Mouse (Mus musculus): ENCODE data around the gene Nlrp3. TPM values are rescaled to one million over a fixed set of nuclear protein-coding genes. Genes with fewer than 3 reads are reported as not detected.

The Nlrp3 gene
- polyA plus RNA-seq (2015; fragmentation: Illumina TruSeq; extraction: RNeasy Lipid Tissue Mini Kit (QIAGEN cat#74804); ENCODE audit: insufficient read depth, low read depth, low replicate concordance) = not detected

GRCm38 (mm10) chr11:59541324-59541723, at the start of gene Nlrp3:
TSS of gene Nlrp3 (plus strand) at chr11:59541568.

GRCm38 (mm10) chr11:59526472-59527080, 14.8 kb upstream of the Nlrp3 start, which contains the start of gene Zkscan17:
TSS of gene Zkscan17 (minus strand) at chr11:59526751.

GRCm38 (mm10) chr11:59576135-59576534, 34.8 kb downstream of the Nlrp3 start, which contains the start of gene Olfr222:
TSS of gene Olfr222 (minus strand) at chr11:59576235.

GRCm38 (mm10) chr11:59593189-59593588, 51.8 kb downstream of the Nlrp3 start, which contains the start of gene Olfr223:
TSS of gene Olfr223 (minus strand) at chr11:59593289.

Other genes starting within 250 kb of the Nlrp3 start
- 1.6 TPM for gene Wnt9a, start 234.6 kb upstream of the Nlrp3 start, polyA plus RNA-seq (2015; fragmentation: Illumina TruSeq; extraction: RNeasy Lipid Tissue Mini Kit (QIAGEN cat#74804); ENCODE audit: insufficient read depth, low read depth, low replicate concordance)
- not detected for gene Prss38, start 165.9 kb upstream of the Nlrp3 start, polyA plus RNA-seq (2015; fragmentation: Illumina TruSeq; extraction: RNeasy Lipid Tissue Mini Kit (QIAGEN cat#74804); ENCODE audit: insufficient read depth, low read depth, low replicate concordance)
- gene Jmjd4, start 91.5 kb upstream of the Nlrp3 start, polyA plus RNA-seq (2015; fragmentation: Illumina TruSeq; extraction: RNeasy Lipid Tissue Mini Kit (QIAGEN cat#74804); ENCODE audit: insufficient read depth, low read depth, low replicate concordance) = 2.0 TPM
- 9.4 TPM for gene Snap47, start 90.4 kb upstream of the Nlrp3 start, polyA plus RNA-seq (2015; fragmentation: Illumina TruSeq; extraction: RNeasy Lipid Tissue Mini Kit (QIAGEN cat#74804); ENCODE audit: insufficient read depth, low read depth, low replicate concordance)
- 1.4 TPM for gene Zfp867, start 69.1 kb upstream of the Nlrp3 start, polyA plus RNA-seq (2015; fragmentation: Illumina TruSeq; extraction: RNeasy Lipid Tissue Mini Kit (QIAGEN cat#74804); ENCODE audit: insufficient read depth, low read depth, low replicate concordance)
- gene Zkscan17, start 14.8 kb upstream of the Nlrp3 start, polyA plus RNA-seq (2015; fragmentation: Illumina TruSeq; extraction: RNeasy Lipid Tissue Mini Kit (QIAGEN cat#74804); ENCODE audit: insufficient read depth, low read depth, low replicate concordance) = 2.8 TPM
- not detected for gene Olfr222, start 34.7 kb downstream of the Nlrp3 start, polyA plus RNA-seq (2015; fragmentation: Illumina TruSeq; extraction: RNeasy Lipid Tissue Mini Kit (QIAGEN cat#74804); ENCODE audit: insufficient read depth, low read depth, low replicate concordance)
- gene Olfr223, start 51.7 kb downstream of the Nlrp3 start, polyA plus RNA-seq (2015; fragmentation: Illumina TruSeq; extraction: RNeasy Lipid Tissue Mini Kit (QIAGEN cat#74804); ENCODE audit: insufficient read depth, low read depth, low replicate concordance) = not detected
- gene Mprip, start 119.7 kb downstream of the Nlrp3 start, polyA plus RNA-seq (2015; fragmentation: Illumina TruSeq; extraction: RNeasy Lipid Tissue Mini Kit (QIAGEN cat#74804); ENCODE audit: insufficient read depth, low read depth, low replicate concordance) = 66.3 TPM
- gene Pld6, start 246.1 kb downstream of the Nlrp3 start, polyA plus RNA-seq (2015; fragmentation: Illumina TruSeq; extraction: RNeasy Lipid Tissue Mini Kit (QIAGEN cat#74804); ENCODE audit: insufficient read depth, low read depth, low replicate concordance) = not detected

All from pancreas, adult 10 weeks (tissue).